Mouse (Mus musculus) hematopoietic stem cell, adult 5-6 weeks (primary cell): ENCODE data around the gene Srbd1. TPM values are rescaled to one million over a fixed set of nuclear protein-coding genes. Genes with fewer than 3 reads are reported as not detected.

Source experiments
- ATAC-seq, 2 experiments: fragments of 125-278 bp in 1 of 2; replicated peaks in 1 of 2; 2 replicates each; pipeline ENCODE4 v1.8.0; 2016 to 2017; ENCODE audit warnings: inconsistent platforms in 2 of 2, mild to moderate bottlenecking in 2 of 2, moderate number of reproducible peaks in 2 of 2, low read depth in 1 of 2, moderate TSS enrichment in 1 of 2; ENCODE audit not compliant: low FRiP score in 2 of 2, poor library complexity in 2 of 2, severe bottlenecking in 2 of 2, insufficient read depth in 1 of 2, low TSS enrichment in 1 of 2
- total RNA-seq: library from RNA; stranded (forward); fragments of 172-1452, 232-1000 nt; gene quantifications from 2 replicates; pipeline ENCODE4 v1.2.3, GENCODE M21; 2017

Gene Srbd1
- total RNA-seq, 1 experiment from 2014 or later, result 34.5 TPM

DNA sequence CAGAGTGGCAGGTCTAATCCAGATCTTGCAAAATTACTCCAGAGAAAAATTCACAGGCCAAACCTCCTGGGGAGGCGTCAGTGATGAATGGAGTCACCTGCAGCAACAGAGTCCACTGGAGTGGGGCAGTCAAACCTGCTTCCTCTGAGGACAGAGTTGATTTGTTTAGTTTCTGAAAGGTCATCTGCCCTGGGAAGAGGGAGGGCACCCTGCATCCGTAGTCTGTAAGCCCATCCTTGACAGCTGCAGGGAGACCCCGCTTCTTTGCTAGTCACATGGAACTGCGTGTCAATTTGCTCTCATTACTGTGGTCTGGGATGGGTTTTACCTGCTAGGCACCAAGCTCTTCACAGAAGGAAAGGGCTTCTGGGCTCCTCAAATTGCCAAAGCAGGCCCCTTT, 173.9 kb downstream of the Srbd1 start:
- no peak for ATAC-seq

DNA sequence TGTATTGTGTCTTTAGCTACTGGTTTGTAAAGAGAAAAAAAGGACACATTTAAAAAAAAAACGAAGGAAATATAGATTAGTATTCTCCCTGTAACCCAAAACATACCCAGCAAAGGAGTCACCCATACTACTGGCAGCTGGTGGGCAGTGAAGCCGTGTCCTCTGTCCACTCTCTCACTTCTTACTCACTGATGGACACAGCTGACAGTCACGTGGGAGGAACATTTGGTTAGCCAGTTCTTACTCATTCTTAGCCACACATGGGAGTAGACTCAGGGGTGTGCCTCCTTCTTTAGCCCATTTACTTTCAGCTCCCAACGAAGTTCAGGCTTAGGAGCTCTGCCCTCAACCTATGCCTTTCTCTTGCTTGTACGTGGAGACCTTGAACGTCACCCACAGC, 183.3 kb downstream of the Srbd1 start:
- ATAC-seq, result no peak

DNA sequence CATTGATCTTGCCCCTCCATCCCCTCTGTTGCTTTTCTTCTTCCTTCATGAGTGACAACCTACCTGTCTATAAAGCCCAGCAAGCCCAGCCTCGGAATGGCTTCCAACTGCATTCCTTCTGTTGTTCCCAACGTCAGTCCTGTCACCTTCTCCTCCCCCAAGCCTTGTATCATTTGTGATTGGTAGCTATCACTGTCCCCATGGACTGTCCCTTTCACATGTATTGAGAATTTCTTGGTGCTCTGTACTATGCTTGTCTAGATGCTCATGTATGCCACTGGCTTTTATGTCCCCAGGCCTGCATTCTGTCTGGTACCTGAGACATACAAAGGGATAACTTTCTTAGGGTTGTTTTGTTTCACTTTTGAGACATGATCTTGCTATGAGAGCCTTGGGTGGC, 193.2 kb downstream of the Srbd1 start:
- ATAC-seq, result no peak

DNA sequence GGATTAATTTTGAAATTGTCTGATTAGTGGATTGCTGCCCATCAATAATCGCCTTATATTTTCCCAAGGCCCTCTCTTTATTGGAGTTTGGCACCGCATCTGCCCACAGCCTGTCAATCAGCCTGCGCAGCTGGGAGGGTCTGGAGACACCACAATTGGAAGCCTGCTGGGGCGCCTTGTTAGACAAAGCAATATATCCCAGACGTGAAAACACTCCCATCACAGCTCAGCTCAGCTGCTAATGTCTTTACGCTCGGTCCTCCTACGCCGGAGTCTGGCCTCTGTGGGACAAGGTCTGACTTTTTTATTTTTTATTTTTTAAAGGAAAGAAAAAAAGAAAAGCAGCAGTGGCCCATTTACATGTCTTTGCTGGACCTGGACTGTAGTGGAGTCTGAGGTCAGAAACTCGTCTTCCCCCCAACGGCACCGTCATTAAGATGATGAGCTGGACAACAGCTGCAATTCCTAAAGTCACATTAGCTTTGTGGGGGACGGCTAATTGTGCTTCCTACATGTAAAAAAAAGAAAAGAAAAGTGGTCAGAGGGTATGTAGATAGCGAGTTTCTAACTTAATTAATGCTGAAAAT, 195.0 kb downstream of the Srbd1 start:
- ATAC-seq, result no peak

DNA sequence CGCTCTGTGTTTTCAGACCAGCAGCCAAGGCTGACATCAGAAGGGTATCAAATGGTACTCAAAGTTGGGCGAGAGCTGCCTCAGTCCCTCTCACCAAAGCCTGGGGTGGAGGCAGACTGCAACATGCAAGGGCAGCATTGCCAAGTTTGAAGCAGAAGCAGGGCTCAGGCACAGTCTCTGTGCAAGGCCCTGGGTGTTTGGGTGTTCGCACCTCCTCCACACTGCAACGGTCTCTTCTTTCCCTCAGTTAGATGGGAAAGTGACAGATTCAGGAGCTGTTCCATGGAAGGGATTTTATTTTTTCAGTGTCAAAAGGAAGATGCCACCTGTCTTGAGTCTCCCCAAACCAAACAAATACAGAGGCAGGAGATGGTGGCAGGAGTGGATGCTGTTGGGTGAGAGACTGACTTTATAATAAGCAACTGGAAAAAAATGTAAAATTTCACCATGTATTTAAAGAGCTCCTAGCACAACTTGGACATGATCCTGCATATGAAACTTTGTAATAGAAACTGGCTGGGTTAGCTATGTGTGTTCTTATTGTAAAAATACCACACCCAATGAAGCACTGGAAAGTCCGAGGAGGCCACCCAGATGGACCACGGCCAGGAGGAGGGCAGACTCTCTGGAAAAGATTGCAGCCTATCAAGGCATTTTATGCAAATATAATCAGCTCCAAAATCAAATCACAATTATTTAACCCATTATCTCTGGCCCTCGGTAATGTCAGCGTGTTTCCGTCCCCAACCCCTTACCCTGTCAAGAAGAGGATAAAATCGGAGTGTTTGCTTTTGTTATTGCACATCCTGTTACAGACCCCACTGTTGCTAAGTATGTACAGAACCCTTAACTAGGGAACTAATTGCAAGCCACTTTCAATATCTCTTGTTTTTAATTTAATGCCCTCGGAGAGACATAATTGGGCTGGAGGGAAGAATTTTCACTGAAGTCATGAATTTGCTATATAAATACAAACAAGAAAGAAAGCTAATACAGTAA, 195.8 kb downstream of the Srbd1 start:
- no peak for ATAC-seq

DNA sequence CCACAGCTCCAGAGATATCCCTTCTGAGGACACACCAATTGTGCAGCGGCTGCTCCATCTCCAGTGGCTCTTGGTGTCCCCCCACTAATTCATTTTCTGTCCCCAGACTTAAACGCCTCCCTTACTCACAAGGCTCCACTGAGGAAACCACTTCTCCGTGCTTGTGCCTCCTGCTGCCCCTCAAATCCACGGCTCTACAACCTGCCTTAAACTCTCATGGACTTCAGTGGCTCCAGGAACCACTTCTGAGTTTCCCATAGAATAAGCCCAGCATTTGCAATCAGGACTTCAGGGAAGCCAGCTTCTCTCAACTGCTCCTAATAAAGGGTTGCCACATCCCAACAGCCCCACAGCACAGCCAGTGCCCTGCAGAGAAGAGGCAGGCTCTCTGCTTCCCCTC, 200.2 kb downstream of the Srbd1 start:
- no peak for ATAC-seq

DNA sequence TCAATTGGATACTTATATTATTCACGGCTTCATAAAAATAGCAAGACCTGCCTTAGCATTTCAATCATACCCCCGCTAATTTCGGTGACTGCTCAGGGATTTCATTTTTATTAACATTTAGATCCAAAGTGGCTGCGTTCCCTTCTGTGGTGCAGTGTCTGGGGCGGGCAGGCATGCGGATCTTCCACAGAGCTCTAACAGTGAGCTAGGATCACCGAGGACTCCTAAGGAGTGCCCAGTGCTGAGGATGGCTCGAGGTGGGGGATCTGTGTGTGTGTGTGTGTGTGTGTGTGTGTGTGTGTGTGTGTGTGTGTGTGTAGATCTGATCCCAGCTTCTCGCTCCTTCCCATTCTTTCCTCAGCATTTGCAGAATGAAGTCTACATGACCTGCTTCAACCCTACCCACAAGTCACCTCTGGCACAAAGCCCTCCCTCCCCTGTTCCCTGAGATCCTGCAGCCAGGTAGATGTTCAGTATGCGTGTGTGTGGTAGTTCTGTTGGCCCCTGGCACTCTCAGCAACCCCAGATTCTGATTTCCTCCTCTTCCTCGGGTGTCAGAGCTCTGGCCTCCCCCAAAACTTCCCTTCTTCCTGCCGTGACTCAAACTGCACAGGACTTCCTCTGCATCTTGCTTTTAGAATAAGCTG, 200.9 kb downstream of the Srbd1 start:
- ATAC-seq, result no peak

DNA sequence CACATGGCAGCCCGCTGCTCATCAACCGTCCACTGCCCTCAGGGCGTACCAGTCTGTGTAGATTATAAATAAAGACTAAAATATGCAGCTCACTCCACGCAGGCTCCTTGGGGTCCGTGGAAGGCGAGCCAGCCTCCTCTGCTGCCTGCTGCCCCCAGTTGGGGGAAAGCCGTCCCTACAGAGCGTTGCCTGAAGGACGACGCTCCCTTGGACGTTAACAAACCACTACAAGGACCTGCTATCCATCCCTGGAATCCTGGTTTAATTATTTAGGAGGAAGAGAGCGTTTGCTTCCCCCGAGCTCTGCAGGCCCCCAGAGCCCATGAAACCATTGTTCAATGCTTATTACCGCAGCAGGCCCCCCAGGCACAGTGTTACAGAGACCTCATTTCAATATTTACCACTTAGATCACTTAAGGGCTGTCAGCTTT, 201.4 kb downstream of the Srbd1 start:
- no peak for ATAC-seq

DNA sequence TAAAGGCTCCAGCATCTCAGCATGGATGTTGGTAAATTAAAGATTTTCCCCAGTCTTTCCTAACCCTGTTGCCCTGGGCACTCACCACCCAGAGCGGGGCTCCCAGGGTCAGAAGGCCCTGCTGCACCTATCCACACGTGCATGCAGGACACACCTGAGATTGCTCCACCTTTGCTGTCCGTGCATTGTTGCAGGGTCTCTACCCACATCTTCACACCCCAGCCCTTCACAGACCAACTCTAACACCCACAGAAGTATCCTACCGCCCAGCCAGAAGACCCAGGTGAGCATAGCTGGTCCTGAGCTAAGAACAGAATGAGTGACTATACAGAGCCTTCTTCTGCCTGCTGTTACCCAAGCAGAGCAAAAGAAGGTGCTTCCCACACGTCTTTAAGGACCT, 201.9 kb downstream of the Srbd1 start:
- ATAC-seq, result no peak

DNA sequence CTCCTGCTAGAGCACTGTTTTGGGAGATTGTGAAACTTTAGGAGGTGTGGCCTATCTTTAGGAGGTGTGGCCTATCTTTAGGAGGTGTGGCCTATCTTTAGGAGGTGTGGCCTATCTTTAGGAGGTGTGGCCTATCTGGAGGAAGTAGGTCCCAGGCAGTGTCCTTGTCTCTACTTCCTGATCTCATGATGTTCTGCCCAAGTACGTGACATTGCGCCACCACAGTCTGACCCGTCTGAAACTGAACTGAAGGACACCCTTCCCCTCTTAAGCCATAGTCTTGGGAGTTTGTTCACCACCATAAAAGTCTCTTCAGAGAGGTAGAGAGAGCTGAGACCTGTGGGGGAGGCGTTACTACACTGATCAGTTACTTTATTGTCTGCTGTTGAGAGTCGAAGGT, 202.9 kb downstream of the Srbd1 start:
- ATAC-seq, result no peak

DNA sequence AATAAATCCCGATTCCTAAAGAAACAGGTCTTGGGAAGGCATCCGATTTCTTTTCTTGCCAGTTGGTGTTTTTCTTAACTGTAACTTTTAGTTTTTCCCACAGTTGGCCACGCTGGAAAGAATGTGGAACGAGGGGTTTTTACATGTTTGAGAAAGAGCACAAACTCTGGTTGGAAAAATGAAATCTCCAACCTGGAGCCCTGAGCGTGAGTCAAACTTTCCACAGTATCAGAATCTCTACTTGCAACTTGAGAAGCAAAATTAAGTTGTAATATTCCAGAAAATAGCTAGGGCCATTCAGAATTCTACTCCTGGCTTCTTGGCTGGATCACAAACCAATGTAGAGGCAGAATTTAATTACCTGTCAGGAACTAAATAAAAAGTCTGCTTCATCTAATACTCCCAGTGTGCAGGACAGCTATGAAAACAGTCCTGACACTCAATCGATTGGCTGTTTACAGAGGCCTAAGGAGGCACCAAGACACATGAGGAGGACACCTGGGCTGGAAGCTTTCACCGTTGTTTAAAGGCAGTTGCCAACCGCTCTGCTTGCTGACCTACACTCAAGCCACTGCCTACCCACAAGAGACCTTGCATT, 203.7 kb downstream of the Srbd1 start:
- no peak for ATAC-seq

DNA sequence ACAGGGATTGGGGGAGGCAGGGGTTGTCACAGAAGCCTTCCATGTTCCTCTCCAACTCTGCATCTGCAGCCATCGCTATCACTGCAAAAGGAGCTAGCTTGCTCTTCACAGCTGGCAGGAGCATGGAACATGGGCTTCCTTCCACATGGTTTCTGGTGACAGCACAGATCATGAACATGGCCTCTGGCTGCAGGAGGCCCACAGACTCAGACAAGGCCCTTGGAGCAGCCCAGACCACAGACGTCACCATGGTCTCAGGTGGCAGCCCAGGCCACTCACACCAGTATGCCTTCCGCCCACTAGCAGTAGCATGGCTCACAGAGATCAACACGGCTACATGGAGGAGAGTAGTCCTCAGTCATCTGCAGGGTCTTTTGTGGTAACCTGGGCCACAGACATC, 207.8 kb downstream of the Srbd1 start:
- ATAC-seq, result no peak

DNA sequence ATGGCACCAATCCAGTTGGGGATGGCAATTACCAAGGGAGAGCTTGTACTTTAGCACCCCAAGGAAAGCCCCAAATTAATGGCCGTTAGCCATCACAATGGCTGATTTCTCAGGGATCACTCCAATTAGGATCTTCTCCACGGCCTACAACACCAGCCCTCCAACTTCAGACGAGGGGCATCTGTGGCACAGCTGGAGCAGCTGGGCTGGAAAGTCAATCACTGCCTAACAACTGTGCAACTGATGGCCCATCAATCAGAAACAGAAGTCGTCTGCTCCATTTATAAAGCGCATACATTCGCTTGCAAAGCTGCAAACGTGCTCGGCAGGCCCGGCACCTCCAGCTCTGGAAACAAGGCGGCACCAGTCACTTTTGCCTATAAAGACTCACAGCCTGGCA, 209.7 kb downstream of the Srbd1 start:
- no peak for ATAC-seq

Other genes starting within 250 kb of the Srbd1 start
- gene Prkce, start 22.6 kb upstream of the Srbd1 start, total RNA-seq, result 15.4 and 19.9 TPM in 2 replicates